Mouse (Mus musculus) urinary bladder, postnatal 36 days (tissue): ENCODE results near the gene Zfp991.
"Not testable (repeated sequence)": the region's sequence is repeated elsewhere in the genome, so short reads cannot be mapped to it uniquely, and the experiment has no call there.

Experiments used
- DNase-seq, 2 experiments: peaks; one replicate each; pipeline ENCODE4 v3.0.0; 2022; ENCODE audit warnings: low spot score in 2 of 2, mixed read lengths in 1 of 2

Zfp991 gene

GRCm38 (mm10) chr4:147131837-147132459, at the start of gene Zfp991:
Zfp991 (plus strand) TSS chr4:147132038.
- DNase-seq: not testable (repeated sequence)

GRCm38 (mm10) chr4:147095641-147096040, 36.2 kb upstream of the Zfp991 start:
- DNase-seq: not testable (repeated sequence)

- DNase-seq: not testable (repeated sequence)
Observed at GRCm38 (mm10) chr4:147101666-147102626, 29.9 kb upstream of the Zfp991 start.

GRCm38 (mm10) chr4:147103814-147104213, 28.0 kb upstream of the Zfp991 start:
- DNase-seq: not testable (repeated sequence)

- not testable (repeated sequence) for DNase-seq
Observed at GRCm38 (mm10) chr4:147117839-147118238, 14.0 kb upstream of the Zfp991 start.

DNA sequence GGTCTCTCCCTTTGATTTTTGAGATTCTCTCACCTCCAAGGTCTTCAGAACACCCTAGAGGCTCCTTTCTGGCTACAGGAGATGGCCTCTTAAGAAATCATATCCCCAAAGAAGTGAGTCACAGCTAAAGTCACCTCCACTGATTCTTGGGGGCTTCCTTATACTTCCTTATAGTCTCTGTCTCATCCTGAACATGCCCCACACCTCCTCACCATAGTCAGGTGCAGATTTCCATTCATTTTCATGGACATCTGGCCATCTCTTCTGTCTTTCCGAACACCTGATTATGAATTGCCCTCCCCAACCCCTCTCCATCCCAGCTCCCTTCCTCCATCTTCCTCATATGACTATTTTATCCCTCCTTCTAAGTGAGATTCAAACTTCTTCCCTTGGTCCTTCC, 9.6 kb upstream of the Zfp991 start:
- not testable (repeated sequence) for DNase-seq

DNA sequence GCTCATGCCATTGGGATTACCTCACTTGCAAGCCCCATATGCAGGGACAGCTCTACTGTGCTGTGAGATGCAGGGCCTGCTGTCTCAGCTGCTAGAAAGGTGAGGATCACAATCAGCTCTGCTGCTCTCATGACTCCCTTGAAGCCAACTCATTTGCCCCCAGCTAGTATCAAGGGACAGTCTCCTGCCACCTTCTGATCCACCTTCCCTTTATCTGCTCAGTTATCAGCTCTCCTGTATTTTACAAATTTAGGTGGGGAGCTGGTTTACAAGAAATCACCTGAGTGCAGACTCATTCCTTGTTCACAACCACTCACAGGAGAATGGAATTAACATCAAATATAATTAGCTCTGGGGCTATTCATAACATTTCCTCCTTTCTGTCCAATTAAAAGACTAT, 8.0 kb upstream of the Zfp991 start:
- DNase-seq: not testable (repeated sequence)

DNA sequence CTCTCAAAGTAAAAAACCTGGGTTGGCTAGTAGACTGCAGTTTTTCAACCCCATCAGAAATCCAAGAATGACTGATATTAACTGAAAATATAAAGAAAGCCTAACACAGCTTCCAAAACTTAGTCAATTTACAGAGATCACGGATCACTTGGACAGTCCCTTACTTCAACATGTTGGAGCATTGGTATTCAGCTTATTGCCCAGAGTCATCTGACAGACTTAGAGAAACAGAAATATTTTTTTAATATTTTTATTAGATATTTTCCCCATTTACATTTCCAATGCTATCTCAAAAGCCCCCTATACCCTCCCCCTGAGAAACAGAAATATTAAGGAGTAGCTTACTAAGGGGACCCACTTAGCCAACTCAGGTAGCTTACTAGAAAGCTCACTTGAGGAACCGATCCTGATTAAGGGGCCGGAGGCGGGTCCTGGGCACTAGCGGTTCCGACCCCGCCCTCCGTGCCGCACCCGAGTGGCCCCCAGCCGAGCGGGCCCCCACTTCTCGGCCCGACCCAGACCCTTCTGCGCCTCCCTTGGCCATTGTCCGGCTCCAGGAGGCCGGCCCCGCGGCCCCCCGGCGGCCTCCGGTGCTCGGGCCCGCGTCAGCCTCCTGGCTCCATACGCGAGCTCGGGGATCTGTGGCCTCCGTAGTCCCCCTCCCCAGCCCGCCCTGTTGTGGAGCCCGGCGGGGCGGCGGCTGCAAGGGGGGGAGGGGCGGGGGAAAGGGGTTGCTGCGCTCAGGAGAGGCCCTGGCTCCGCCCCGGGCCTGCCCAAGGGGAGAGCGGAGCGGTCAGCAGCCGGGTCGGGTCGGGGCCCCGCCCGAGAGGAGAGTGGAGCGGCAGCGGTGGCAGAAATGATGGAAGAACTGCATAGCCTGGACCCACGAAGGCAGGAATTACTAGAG, 7.2 kb upstream of the Zfp991 start:
- DNase-seq: not testable (repeated sequence)

GRCm38 (mm10) chr4:147125326-147125725, 6.5 kb upstream of the Zfp991 start:
- not testable (repeated sequence) for DNase-seq

- not testable (repeated sequence) for DNase-seq
Observed at GRCm38 (mm10) chr4:147125870-147126269, 6.0 kb upstream of the Zfp991 start.

- DNase-seq: not testable (repeated sequence)
Observed at GRCm38 (mm10) chr4:147126435-147126834, 5.4 kb upstream of the Zfp991 start.

GRCm38 (mm10) chr4:147127137-147127536, 4.7 kb upstream of the Zfp991 start:
- DNase-seq: not testable (repeated sequence)

DNA sequence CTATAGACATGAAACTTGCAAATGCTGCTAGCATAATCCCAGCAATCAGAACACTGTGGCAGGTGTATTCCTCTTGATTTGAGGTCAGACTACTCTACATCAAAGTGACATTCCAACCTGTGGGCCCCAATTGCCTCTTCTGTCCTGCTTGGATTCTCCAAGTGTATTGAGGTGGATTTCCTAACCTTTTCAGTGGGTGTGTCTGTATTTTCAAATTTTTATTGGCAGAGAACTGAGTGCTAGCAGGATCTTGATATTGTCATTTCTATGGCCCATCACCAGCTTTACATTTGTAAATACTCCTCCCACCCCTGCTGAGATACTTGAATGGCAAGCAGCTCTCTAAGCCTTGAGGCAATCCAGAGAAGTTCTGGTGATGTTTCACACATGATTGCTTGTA, 3.7 kb upstream of the Zfp991 start:
- DNase-seq: not testable (repeated sequence)

GRCm38 (mm10) chr4:147133596-147133995, 1.8 kb downstream of the Zfp991 start:
- DNase-seq: not testable (repeated sequence)

GRCm38 (mm10) chr4:147141757-147142156, 9.9 kb downstream of the Zfp991 start:
- not testable (repeated sequence) for DNase-seq

- not testable (repeated sequence) for DNase-seq
Observed at GRCm38 (mm10) chr4:147165282-147165681, 33.4 kb downstream of the Zfp991 start.

DNA sequence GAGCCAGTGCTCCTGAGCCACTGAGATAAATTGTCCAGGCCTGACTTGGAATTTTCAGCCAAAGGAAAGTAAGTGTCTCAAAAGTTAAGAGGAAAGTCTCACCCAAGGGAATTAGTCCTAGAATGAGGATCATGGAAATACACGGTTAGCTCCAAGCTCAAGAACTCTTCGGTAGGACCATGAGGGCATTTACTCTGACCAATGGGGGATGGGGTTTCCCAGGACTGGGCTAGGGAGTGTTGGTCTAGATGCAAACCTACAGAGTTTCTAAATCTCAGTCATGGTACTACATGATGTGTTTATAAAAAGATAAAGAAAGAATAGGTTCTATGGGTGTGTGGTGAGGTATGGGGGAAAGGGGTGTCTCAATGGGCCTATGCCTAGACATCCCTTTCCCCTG, 38.7 kb downstream of the Zfp991 start:
- DNase-seq: not testable (repeated sequence)

- DNase-seq: not testable (repeated sequence)
Observed at GRCm38 (mm10) chr4:147171557-147171956, 39.7 kb downstream of the Zfp991 start.

GRCm38 (mm10) chr4:147176279-147176880, 44.5 kb downstream of the Zfp991 start:
- not testable (repeated sequence) for DNase-seq

GRCm38 (mm10) chr4:147181141-147181685, 49.4 kb downstream of the Zfp991 start:
- DNase-seq: not testable (repeated sequence)
